Mouse (Mus musculus): Measurements from ENCODE around the gene Nup98.
A peak's percentile ranks its signal among the peaks of the same experiment; 100 is the strongest.

The Nup98 gene

DNA sequence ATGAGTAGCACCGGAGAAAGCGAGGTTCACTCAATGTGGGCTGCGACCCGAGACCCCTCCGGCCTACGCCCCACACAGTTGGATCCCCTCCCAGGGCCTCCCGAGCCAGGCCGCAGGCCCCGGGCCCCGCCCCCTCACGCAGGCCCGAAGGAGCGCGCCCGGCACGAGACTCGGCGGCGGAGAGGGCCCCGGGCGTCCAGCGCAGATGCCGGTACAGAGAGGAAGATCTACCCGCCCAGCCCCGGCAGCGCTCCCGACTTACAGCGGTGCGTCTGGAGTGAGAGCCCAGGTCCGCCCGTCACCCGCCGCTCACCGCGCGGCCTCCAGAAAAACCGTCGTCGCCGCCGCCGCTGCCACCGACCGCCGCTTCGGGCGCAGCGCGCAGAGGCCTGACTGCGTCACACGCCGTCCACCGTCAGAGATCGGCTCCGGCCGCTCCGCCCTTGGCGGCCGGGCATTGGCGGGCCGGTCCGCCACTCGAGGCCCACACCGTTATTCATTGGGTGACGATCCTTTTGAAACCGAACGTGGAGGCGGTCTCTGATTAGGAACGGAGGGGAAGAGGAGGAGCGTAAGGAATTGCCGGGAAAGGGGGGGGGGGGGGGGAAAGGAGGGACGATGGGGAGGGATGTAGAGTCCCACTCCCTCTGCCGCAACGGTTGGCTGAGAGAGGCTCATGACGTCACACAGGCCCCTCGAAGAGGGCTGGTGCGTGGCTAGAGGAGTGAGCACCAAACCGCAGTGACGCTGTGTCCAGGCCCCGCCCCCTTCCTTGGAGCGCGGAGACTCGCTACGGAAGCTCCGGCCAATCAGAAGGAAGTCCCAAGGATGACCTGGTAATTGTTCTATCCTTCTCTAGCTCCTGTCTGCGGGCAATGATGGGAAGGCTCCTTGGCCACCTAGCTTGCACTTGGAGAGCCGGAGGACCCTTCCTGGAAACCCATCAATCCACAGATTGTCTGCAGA lies at the start of gene Nup98, which contains the start of gene Pgap2:
Gene Nup98, minus strand, starts transcription at position 421 of the 966 bp plus-strand sequence.
Gene Pgap2, plus strand, starts transcription at position 453 of the 966 bp plus-strand sequence.
- peak; percentile 90 for DNase-seq (ENCODE audit: low spot score)

DNA sequence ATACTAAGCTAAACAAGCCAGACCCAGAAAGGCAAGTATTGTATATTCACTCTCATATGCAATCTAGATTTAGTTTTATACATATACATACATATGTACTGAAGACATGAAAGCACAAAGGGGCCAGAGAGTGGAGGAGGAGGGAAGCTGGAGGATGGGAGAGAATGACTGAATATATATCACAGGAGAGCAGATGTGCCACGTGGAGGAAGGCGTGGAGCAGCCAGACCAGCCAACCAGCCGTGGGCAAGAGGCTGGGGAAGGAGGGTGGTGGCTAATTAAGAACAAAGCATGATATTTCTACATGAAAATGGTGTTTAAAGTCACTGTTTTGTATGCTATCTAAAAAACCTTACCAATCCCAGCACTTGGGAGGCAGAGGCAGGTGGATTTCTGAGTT lies 48.8 kb upstream of the Nup98 start:
- DNase-seq (ENCODE audit: low spot score), result no peak

DNA sequence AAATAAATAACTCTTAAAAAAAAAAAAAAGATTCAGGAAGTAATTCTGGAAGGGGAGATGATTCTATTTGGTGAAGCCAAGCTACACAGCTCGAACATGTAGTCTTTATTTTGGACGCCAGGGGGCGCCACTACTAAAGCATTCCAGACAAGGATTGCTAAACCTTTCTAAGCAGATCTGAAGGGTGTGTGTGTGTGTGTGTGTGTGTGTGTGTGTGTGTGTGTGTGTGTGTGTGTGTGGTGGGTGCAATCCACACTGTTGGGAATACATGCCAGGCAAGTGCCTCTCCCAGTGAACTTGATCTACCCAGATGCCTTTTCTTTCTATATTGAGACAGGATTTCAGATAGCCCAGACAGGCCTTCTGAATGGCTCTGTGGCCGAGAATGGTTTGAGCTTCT lies 48.2 kb upstream of the Nup98 start:
- peak; percentile 56 for DNase-seq (ENCODE audit: low spot score)

GRCm38 (mm10) chr7:102256636-102257035 lies 46.7 kb upstream of the Nup98 start:
- DNase-seq (ENCODE audit: low spot score), result no peak

GRCm38 (mm10) chr7:102255954-102256353 lies 46.0 kb upstream of the Nup98 start, which contains the start of gene Rhog:
TSS of gene Rhog (minus strand) at chr7:102256054.
- no peak for DNase-seq (ENCODE audit: low spot score)

DNA sequence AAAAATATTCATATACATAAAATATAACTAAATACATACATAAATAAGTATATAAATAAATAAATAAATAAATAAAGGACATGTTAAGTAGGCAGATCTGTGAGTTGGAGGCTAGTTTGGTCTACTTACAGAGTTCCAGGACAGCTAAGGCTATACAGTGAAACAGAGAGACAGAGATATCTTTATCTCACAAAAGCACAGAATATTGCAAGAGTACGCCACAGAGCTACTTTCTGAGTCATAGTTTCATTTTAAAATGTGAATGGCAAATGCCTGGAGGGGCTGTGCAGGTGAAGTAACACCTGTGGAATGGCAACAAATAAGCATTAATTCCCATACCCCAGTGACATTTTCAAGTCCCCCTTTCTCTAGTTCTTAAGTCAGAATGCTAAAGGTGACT lies 43.7 kb upstream of the Nup98 start:
- no peak for DNase-seq (ENCODE audit: low spot score)

- DNase-seq (ENCODE audit: low spot score), result no peak
These were observed 40.7 kb upstream of the Nup98 start for GRCm38 (mm10) chr7:102250631-102251214.

DNA sequence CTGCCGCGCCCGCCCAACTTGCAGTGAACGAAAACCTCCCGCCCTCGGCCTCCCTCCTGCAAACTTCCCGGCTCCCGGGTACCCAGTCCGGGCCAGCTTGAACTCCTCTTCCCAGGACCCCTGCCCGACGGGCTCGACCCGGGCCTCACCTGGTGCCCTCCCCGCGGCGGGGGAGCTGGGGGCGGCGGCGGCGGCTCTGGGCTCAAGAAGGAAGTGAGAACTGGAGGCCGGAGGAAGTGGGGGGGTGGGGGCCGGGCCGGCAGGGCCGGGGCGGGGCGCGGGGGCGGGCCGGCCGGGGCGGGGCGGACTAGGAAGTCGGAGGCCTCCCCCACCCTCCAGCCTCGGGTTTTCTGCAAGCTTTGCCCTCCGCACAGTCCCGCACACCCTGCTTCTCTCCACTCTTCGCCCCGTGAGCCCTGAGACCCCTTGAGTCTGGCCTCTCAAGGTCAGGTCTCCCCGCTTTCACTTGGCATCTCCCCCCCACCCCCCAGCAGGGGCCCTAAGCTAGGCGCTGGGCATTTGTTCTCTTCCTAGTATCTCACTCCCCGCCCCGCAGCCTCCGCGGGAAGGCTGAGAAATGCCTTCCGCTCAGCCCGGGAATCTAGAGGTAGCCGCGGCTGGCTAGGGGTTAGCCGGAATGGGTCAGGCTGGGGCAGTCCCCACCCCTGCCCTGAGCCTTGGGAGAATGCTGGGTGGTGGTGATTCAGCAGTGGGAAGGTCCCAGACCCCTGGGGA lies 40.1 kb upstream of the Nup98 start:
- peak; percentile 77 for DNase-seq (ENCODE audit: low spot score)

- DNase-seq (ENCODE audit: low spot score), result no peak
These were observed 39.5 kb upstream of the Nup98 start for GRCm38 (mm10) chr7:102249531-102249895.

DNA sequence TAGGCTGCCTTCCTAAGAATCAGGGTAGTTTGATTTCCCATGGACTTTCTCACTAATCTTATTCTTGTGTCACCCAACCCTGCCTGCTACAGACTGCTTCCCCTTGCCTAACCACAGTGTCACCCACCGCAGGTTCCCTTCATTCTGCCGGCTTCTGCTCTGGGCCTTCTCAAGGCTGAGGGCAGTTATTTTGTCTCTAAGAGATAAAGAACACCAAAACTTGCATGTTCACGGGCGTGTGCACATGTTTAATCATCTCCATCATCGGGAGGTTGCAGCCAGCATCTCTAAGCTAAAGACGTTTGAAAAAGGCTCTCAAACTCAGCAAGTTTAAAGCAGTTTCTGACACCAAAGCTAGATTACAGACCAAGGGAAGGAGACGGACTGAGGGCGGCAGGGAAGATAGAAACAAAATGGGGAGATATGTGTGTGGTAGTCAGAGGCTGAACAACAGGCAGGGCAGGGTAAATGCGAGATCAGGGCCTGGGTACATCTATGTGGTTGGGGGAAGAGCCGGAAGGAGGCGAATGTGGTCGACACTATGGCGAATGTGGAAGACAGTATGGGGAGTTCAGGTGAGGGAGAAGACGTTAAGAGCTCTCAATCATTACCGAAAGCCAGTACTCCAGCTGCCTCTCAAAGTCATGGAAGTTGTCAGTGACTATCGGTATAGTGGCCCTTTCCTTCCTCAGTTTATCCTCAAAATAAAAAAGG lies 38.9 kb upstream of the Nup98 start:
- DNase-seq (ENCODE audit: low spot score), result no peak

- DNase-seq (ENCODE audit: low spot score), result no peak
These were observed 37.2 kb upstream of the Nup98 start for GRCm38 (mm10) chr7:102246956-102247797.

DNA sequence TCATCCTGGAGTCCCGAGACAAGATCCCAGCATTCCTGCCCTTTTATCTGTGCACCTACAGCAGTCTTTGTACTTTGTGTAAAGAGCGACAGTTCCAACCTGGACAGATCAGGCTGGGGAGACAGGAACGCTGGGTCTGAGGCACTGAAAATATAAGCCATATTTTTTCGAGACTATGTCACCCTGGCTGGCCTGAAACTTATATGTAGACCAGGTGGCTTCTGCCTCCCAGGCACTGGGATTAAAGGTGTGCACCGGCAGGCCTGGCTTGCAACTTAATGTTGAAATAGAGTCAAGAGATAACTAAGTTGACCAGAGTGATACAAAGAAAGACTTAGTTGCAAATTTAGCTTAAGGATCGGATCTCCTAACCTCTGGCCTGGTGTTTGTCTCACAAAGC lies 36.3 kb upstream of the Nup98 start:
- no peak for DNase-seq (ENCODE audit: low spot score)

DNA sequence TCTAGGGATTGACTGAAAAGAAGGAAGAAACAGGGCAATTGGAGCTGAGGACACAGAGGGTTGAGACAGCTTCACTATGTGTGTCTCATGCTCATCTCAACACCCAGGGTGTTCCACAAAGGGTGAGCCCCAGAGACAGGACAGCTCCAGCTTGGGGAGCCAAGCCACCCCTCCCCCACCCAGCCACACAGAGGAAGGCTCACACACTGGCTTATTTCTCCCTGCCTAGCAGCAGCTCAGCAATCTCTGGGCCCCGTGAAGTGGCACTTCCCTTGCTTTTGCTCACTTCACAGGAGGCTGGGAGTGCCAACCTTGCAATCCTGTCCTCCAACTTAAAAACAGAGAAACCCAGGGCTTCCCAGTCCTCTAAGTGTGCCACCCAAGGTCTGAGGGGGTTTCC lies 35.8 kb upstream of the Nup98 start:
- DNase-seq (ENCODE audit: low spot score), result no peak

DNA sequence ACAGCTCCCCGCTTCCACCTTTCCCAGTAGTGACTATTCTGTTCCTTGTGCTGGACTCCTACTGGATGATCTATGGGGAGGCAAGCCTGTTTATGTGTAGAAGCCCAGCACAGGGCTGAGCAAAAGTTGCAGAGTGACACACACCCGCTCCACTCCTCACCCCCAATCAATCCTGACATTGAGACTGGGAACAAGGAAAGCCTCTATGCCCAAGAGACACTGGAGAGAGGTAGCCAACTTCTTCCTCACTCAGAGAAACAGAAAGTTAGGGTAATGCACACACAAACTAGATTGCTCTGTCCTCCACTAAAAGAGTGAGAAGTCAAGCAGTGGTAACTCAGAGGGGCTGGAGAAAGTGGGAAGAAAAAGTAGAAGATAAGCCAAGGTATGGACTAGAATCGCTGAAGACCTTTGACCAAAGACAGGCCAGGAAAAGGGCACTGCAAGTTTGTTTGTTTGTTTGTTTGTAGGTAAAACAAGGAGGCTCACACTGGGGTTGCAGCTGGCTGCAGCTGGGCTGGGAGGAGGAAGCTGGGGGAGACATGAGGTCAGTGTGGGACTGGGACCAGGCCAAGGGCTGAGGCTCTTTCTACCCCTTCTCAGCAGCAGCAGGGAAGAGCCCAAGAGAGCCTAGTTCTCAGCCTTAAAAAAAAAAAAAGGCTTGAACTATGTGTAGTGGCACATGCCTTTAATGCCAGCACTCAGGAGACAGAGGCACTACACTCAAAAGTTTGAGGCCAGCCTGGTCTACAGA lies 35.0 kb upstream of the Nup98 start:
- no peak for DNase-seq (ENCODE audit: low spot score)

GRCm38 (mm10) chr7:102243870-102244269 lies 33.9 kb upstream of the Nup98 start:
- DNase-seq (ENCODE audit: low spot score), result no peak

DNA sequence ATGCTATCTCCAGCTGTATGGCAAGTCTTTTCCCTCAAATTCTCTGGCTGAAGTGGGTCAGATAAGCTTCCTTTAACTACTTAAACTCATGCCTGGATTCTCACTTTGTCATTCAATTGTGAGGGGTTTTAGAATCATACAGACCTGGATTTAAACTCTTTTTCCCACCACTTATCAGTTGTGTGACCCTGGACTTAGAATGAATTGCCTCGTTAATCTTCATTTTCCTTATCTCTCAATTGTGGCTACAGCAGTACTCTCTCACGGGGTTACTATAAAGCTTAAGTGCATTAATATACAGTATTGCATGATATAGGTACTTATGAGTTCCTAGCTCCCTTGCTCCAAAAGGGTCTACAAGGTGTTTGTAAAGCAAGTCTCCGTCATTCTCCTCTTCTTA lies 32.9 kb upstream of the Nup98 start:
- DNase-seq (ENCODE audit: low spot score), result no peak

- DNase-seq (ENCODE audit: low spot score), result no peak
These were observed 32.4 kb upstream of the Nup98 start for GRCm38 (mm10) chr7:102242371-102242770.

GRCm38 (mm10) chr7:102239591-102239990 lies 29.6 kb upstream of the Nup98 start:
- no peak for DNase-seq (ENCODE audit: low spot score)

DNA sequence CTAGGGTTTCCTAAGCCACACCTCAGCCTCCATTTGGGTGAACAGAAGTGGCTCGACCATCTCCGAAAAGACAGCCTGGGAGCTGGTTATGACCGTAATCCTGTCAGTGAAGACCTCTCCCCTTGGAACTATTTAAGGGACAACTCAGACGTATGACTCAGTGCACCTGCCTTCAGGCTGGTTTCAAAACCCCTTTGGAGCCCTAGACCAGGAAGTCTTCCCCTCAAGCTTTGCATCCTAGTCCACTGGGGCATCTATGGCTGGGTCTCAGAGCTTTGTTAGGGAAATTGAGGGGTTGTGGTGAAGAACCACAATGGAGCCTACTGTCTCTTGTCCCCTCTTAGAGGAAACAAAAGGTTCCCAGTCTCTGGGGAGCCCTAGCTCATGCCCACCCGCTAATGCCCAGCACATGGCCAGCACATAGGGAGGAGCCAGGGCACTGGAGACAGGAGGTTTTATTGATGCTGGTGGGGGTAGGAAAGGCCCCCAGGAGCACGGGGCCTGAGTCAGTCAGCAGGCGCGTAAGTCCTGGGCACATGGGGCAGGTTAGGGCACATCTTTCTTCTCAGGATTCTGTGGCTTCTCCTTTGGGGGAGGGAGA lies 28.8 kb upstream of the Nup98 start:
- no peak for DNase-seq (ENCODE audit: low spot score)

- no peak for DNase-seq (ENCODE audit: low spot score)
These were observed 23.1 kb upstream of the Nup98 start for GRCm38 (mm10) chr7:102233059-102233458.
